Mouse (Mus musculus): ENCODE measurements around the gene Ly86. TPM values are rescaled to one million over a fixed set of nuclear protein-coding genes. Genes with fewer than 3 reads are reported as not detected.

Gene Ly86
- total RNA-seq, 2 experiments from 2014 or later = 2.7 TPM

- DNase-seq (ENCODE audit: low spot score) = no peak
- intact Hi-C loops (cut with DNase I) = no loop called here
Measured at GRCm38 (mm10) chr13:37347871-37348595, 3.0 kb downstream of the Ly86 start.

DNA sequence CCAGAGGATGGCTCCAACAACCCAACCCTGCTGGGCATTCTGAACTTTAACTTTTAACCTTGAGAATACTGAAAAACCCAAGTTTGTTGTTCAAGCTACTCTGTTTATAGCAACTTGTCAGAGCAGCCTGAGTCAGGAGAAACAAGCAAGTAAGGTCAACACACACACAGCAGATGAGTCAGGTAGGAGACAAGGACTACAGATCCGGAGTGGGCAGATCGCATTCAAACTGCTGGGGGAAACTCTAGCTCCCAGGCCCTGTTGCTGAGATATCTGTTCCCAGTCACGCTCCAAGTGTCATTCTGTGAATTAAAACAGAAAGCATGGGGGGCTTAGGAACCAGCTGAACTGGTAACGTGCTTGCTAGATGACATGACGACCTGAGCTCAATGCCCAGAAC is 4.0 kb downstream of the Ly86 start:
- intact Hi-C loops (cut with DNase I) = no loop called here

DNA sequence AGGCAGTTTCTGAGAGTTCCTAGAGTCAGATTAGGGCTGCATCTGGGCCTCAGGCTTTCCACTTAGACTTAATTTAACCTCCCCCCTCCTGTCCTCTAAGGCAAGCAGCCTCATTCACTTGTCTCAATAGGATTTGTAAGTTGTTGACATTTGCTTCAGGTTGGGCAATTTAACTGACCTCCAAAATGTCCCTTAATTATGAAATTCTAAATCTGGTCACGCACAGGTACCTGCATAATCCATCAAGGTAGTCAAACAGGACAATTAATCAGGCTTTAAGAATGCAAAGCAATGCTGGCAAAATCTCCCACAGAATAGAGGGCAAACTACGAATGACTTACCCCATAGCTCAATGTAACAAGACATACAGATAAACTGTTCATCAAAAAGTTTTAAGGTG is 8.0 kb downstream of the Ly86 start:
- DNase-seq (ENCODE audit: low spot score) = no peak
- intact Hi-C loops (cut with DNase I) = no loop called here

More for the DNA sequence above, 4.0 kb downstream of the Ly86 start:
- DNase-seq (ENCODE audit: low spot score) = no peak

GRCm38 (mm10) chr13:37353868-37354267 is 8.9 kb downstream of the Ly86 start:
- no peak for DNase-seq (ENCODE audit: low spot score)
- intact Hi-C loops (cut with DNase I) = no loop called here

- no peak for DNase-seq (ENCODE audit: low spot score)
- intact Hi-C loops (cut with DNase I) = no loop called here
Measured at GRCm38 (mm10) chr13:37354432-37354831, 9.4 kb downstream of the Ly86 start.

GRCm38 (mm10) chr13:37355642-37356331 is 10.8 kb downstream of the Ly86 start:
- intact Hi-C loops (cut with DNase I) = no loop called here
- DNase-seq (ENCODE audit: low spot score) = no peak

GRCm38 (mm10) chr13:37356549-37356948 is 11.5 kb downstream of the Ly86 start:
- intact Hi-C loops (cut with DNase I) = no loop called here
- DNase-seq (ENCODE audit: low spot score) = no peak

DNA sequence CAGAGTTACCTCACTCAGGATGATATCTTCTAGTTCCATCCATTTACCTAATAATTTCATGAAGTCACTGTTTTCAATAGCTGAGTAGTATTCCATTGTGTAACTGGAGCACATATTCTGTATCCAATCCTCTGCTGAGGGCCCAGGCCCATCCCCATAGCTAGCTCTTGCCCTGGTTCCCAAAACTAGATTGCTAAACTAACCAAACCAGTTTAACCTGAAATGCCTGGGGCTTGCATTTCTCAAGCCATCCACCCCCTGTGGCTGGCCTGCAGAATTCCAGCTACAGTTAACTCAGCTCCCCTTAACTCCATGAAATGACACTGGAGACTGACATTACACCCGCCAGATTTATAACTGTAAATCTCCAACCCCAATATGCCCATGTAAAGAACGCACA is 13.1 kb downstream of the Ly86 start:
- intact Hi-C loops (cut with DNase I) = no loop called here

DNA sequence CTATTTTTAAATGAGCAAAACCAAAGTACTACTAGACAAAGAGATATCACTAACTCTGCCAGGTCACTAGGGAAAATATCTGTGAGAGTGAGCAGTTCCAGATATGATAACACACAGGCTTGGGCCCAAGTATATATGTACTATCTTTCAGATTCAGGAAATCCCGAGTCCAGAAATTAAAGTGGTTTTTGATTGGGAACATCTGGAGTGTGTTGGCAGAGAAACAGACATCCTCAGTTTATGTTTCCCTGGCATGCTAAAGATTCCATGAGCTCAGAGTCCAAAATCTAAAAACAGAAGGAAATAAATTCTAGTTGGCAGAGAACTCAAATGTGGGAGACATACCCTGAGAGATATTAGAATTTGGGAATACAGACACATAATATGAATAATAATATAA is 16.2 kb downstream of the Ly86 start:
- no peak for DNase-seq (ENCODE audit: low spot score)
- intact Hi-C loops (cut with DNase I) = no loop called here

More for the DNA sequence above, 13.1 kb downstream of the Ly86 start:
- DNase-seq (ENCODE audit: low spot score) = no peak

DNA sequence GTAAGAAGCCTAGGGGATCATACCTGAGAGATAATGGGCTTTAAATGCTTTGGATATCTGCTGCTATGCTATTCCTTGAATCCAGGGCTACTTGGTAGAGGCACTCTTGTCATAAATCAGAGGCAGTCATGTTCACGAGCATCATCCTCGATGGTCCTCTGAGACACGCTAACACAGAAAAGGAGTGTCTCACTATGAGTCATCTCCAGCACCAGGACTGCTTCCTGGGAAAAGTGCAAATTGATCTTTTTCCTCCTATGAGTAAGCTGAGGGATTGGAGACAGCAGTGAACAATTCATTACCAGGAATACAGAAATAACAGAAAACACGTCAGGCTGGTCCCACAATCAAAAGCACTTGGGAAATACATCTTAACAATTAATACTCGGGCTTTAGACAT is 19.3 kb downstream of the Ly86 start:
- intact Hi-C loops (cut with DNase I) = no loop called here
- DNase-seq (ENCODE audit: low spot score) = no peak

- no peak for DNase-seq (ENCODE audit: low spot score)
- intact Hi-C loops (cut with DNase I) = no loop called here
Measured at GRCm38 (mm10) chr13:37376411-37376810, 31.4 kb downstream of the Ly86 start.

DNA sequence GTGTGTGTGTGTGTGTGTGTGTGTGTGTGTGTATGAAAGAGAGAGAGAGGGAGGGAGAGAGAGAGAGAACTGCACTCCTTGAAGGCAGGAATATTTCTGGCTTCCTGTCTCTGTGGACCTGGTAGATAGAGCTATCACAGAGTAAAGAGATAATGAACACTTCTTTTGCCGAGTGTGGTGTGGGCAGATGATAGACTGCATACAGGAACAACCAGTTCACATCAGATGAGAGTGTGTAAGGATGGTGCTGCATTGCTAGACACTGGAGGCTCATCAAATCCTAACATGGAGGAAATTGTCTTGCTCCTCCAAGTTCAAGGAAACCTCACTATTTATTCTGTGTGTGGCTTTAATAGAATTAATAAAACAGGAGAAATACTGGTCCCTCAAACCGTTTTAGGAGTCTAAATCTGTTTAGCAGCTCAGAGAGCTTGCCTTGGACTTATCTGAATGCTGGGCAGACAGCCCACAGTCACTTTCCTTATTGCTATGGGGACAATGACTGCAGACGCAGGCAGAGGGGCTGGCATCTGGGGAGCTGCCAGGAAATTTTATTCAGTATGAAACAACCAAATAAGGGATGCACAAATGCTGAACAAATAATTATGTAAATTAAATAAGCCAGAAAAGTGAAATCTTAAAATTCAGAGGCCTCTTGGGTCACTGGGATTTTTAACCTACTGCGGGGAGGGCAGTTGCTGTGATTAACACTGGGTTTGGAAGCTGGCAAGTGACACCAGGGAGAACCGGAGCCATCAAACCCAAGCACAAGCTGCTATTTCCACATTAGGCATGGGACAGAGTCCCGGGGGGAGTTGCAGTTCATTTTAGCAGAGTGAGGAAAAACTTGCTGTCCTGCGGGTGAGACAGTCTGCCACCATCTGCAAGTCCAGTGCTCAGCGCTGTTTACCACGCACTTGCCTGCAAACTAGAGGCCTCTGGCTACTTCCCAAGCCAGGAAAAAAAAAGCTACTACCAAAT is 43.5 kb downstream of the Ly86 start:
- no peak for DNase-seq (ENCODE audit: low spot score)
- intact Hi-C loops (cut with DNase I) = no loop called here

GRCm38 (mm10) chr13:37389296-37389695 is 44.3 kb downstream of the Ly86 start:
- intact Hi-C loops (cut with DNase I) = no loop called here
- no peak for DNase-seq (ENCODE audit: low spot score)

DNA sequence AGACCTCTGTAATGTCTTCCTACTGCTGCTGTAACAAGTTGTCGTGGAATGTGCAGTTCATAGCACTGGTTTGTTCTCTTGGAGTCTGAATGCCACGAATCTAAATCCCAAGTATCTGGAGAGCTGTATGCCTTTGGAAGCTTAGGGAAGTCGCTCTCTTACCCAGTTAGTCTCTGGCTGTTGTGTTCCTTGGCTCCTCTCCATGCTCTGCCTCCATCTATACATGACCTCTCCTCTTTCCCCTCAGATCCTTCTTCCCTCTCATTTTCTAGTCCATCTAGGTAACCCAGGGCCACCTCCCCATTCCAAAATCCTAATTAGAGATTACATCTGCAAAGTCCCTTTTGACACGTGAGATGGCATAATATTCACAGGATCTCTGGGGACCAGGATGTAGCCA is 53.8 kb downstream of the Ly86 start:
- no peak for DNase-seq (ENCODE audit: low spot score)
- intact Hi-C loops (cut with DNase I) = no loop called here

DNA sequence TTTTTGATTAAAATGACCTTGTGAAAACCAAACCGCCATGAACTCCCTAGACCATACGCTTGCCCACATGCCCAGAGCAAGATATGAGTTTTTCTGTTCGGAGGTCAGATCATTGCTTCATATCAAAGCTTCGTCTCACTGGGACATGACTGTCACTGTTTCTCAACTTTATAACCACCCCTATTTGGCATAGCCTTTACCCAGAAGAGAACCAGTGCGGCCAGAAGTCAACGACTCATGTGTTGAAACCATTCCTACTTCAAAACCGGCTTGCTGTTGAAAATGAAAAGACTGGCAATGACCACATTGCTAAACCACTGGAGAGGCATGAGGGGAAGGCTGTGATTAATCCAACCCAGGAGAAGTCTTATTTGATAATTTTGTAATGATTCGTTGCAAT is 54.3 kb downstream of the Ly86 start:
- no peak for DNase-seq (ENCODE audit: low spot score)
- intact Hi-C loops (cut with DNase I) = no loop called here

GRCm38 (mm10) chr13:37402421-37402820 is 57.4 kb downstream of the Ly86 start:
- no peak for DNase-seq (ENCODE audit: low spot score)
- intact Hi-C loops (cut with DNase I) = no loop called here

GRCm38 (mm10) chr13:37403708-37404107 is 58.7 kb downstream of the Ly86 start:
- intact Hi-C loops (cut with DNase I) = no loop called here
- DNase-seq (ENCODE audit: low spot score) = no peak

DNA sequence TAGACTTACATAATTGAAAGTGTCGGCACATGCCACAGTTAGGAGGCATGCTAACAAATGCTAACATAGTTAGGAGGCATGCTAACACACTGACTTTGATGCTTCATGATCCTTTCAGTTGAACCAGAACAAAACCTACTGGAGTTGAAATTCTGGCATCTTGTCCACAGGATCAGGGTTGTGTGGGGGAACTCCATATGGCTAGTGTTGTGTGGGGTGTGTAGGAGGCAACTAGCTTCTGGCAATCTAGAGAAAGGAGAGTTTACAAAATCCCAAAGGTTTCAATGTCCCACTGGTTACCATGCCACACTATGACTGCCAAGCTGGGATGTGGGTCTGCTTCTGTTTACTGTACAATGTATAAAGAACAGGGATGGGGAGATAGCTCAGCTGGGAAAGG is 70.7 kb downstream of the Ly86 start:
- DNase-seq (ENCODE audit: low spot score) = no peak
- intact Hi-C loops (cut with DNase I) = no loop called here

DNA sequence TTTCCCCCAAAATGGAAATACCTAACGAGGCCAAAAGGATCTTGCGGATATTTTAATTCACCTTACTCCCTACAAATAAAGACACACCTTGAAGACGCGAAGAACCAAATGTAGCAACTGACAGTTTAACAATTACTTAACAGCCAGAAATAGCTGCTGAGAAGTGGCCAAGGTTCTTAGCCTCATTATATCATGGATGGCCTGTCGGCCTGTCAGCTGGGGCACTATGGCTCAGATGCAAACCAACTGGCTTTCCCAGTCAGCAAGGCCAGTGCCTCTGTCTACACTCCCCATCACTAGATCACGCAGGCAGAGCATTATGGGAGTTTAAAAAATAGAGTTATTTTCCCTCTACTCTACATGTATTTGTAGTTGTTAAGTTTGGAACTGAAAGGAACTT is 78.4 kb downstream of the Ly86 start:
- no peak for DNase-seq (ENCODE audit: low spot score)
- intact Hi-C loops (cut with DNase I) = no loop called here

- intact Hi-C loops (cut with DNase I) = no loop called here
Measured at GRCm38 (mm10) chr13:37424904-37425303, 79.9 kb downstream of the Ly86 start.

GRCm38 (mm10) chr13:37425406-37425805 is 80.4 kb downstream of the Ly86 start:
- intact Hi-C loops (cut with DNase I) = no loop called here
- no peak for DNase-seq (ENCODE audit: low spot score)

More at GRCm38 (mm10) chr13:37424904-37425303, 79.9 kb downstream of the Ly86 start:
- no peak for DNase-seq (ENCODE audit: low spot score)
